Mouse (Mus musculus) mesoderm, embryonic 11.5 days (tissue): ENCODE results near the gene Zfp87.

Experiments
- DNase-seq: peaks from one replicate; pipeline ENCODE4 v3.0.0-alpha.2; 2012; ENCODE audit warnings: low read depth, low spot score

The Zfp87 gene

GRCm38 (mm10) chr13:67525753-67526410 lies at the start of gene Zfp87, which contains the start of gene Gm26965:
Zfp87 (minus strand) TSS chr13:67526177.
Gm26965 (minus strand) TSS chr13:67526151.
- DNase-seq, result peak; percentile 94

GRCm38 (mm10) chr13:67572591-67573189 lies 46.7 kb upstream of the Zfp87 start:
- DNase-seq, result no peak

DNA sequence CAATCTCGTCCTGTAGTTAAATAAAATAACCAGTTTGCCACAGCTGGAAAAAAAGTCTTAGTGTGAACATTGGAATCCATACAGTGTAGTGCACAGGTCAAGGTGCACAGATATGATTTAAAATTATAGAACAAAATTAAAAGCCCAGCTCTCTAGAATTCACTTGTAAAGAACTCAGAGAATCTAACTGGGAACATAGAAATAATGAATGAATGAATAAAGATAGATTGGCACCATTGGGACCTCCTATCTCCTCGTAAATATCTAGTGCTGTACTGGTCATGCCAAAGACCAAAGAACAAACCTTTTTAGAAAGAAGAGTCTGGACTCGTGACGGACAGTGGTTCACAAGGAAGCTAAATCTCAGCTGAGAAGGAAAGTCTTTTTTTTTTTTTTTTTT lies 27.8 kb upstream of the Zfp87 start, which contains the start of gene Zfp748:
Zfp748 (minus strand) TSS at position 101 of the 400 bp plus-strand sequence.
- DNase-seq, result no peak

DNA sequence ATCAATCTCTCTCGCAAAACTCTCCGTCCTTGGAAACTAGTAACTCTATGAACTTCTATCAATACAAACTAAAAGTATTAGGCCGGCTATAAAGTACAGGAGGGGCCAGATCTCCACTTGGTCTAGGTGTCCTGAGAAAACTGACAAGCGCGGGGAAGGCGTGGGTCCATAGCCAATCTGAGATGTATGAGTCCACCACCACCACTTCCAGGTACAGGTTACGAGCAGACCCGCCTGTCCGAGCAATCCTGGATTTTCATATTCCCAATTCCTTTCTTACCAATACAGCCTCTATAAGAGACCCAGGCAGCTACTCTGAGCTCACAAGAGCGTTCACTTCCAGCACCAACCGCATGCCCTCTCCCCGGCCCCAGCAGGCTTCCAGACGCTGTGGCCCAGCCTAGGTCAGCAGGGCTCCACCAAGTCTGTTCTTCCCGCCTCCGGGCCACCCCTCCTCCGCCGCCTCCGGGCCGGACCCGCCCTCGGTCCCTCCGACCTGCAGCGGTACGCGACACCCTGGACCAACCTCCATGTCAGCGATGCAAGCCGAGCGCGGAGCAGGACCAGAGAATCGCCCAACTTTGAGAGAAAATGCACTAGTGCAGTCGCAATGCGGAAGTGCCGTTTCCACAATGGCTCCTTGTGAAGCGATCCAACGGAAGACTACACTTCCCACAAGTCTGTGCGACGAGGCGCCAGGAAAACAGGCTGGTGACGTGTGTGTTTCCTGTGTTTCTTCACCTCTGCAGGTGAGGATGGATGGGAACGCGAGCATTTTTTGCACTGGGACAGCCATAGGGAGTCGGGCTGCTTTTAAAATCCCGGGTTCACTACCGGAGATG lies 26.7 kb upstream of the Zfp87 start:
- DNase-seq, result peak; percentile 87

- no peak for DNase-seq
Observed at GRCm38 (mm10) chr13:67545941-67546340, 20.0 kb upstream of the Zfp87 start.

GRCm38 (mm10) chr13:67527049-67527730 lies 1.2 kb upstream of the Zfp87 start:
- DNase-seq, result no peak

GRCm38 (mm10) chr13:67500908-67501307 lies 25.1 kb downstream of the Zfp87 start:
- DNase-seq, result no peak

GRCm38 (mm10) chr13:67500084-67500719 lies 25.8 kb downstream of the Zfp87 start, which contains the start of gene Zfp58:
Zfp58 (minus strand) TSS chr13:67500555.
- peak; percentile 80 for DNase-seq

GRCm38 (mm10) chr13:67495631-67496030 lies 30.3 kb downstream of the Zfp87 start:
- no peak for DNase-seq

DNA sequence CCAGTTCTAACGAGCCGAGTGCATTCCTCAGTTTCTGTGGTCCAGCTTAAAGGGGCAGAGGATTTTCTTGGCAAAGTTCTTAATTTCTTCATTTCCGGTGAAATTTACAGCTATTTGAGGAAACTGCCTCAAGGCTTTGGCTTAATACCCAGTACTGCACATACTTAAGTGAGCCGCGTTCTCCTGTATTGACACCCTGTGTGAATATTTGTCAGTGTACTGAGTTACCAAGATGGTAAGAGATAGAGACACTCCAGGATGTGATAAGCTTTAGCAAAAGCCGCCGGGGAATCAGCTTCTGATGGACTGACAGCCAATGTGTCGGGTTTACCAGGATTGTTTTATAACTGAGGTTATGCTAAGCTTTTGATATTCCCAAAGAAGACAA lies 41.6 kb downstream of the Zfp87 start:
- no peak for DNase-seq

DNA sequence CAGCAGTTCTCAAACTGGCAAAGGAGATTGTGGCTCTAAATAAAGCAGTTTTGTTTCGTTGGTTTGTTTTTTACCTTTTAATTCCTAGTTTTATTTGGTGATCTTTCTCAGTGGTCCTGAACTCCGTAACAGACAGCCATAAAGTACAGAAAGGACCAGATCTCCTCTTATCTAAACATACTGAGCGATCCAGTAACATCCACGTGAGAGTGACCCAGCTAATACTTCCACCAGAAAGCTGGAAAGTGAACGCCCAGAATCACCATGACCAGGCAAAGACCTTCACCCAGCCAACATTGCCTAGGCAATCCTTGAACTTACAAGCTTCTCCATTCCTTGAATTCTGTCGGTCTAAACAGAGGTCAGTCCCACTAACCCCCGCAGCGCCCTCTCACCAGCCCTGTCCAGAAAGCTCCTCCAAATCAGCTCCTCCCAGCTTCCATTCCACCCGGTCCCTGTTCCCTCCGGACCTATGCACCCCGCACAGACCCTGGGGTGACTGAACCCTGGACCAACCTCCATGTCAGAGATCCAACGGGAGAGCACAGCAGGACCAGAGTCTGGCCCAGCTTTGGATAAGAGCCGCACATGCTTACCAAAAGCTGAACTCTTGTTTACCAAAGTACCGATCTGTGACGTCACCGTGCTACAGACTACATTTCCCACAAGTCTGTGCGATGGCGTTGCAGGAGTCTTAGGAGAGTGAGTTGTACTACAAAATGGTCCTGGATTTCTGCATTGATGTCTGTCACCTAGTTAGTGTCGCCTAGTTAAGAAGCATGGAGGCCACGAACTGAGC lies 42.2 kb downstream of the Zfp87 start, which contains the start of gene Zfp874b:
Zfp874b (minus strand) TSS at position 634 of the 799 bp plus-strand sequence.
- DNase-seq, result peak; percentile 79

GRCm38 (mm10) chr13:67481528-67481927 lies 44.4 kb downstream of the Zfp87 start:
- DNase-seq, result no peak

GRCm38 (mm10) chr13:67469274-67469673 lies 56.7 kb downstream of the Zfp87 start:
- DNase-seq, result no peak
